Mouse (Mus musculus) kidney, adult 9 months (tissue): ENCODE measurements around the gene Cisd2.
A peak's percentile ranks its signal among the peaks of the same experiment; 100 is the strongest.

Source experiments
- DNase-seq: peaks from one replicate; pipeline ENCODE4 v3.0.0; 2022

The Cisd2 gene

DNA sequence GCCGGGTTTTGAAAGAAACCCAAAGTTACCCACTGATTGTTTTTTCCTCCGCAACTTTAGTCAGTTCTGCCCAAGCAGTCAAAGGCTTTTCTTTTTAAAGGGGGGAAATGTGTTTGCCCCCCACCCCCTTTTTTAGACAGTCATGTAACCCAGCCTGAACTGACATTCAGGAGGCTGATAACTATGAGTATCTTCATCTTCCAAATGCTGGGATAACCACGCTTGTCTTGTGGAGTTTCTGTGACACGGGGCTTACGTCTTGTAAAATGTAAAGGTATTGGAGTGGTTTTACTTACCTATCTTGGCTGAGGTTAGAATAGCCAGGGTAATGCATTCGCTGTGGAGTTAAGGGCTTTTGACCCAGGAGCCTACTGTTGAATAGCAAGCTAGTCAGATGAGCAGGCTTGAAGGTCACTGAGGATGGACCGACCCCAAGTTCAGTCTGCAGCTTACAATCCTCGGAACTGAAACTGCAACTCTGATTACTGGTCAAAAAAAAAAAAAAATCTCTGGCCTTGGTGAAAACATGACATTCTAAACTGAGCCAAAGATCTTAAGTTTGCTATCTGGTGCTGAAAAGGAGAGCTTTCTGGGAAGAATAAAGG is at the start of gene Cisd2:
TSS of gene Cisd2 (minus strand) at position 318 of the 605 bp plus-strand sequence.
- peak; percentile 66 for DNase-seq

DNA sequence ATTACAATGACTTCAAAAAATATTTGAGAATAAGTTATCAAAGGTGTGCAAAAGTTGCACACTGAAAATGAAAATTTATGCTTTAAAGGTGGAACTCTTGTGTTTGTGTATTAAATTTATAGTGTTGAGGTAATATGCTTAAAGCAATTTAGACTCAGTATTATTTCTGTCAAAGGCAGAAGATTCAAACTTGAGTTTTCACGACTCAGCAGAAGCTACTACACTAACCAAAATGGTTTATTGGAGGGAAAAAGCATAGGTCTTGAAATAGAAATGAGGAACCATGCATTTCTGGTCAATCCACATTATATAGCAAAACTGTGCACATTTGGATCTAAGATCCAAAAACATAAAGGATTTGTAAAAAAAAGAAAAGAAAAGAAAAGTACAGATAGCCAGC is 47.1 kb upstream of the Cisd2 start:
- no peak for DNase-seq

DNA sequence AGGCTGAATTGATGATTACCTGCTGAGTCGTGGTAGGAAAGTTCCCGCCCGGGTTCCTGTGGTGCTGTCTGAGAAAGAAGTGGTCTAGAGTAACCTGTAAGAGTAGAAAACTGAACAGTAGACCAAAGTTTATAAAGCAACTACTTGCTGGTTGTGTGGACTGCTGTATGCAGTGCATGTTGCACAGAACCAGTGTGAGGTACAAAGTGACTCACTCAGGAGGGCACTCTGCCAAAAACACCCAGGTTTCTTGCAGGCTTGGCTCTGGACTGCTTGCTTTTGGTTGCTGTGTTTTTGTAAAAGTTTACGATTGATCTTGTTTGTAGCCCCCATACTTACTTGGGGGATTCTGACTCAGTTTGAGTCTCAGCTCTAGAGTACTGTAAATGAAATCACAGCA is 46.2 kb upstream of the Cisd2 start:
- DNase-seq, result peak; percentile 82

- DNase-seq, result no peak
These were observed 45.4 kb upstream of the Cisd2 start for GRCm38 (mm10) chr3:135469146-135469545.

DNA sequence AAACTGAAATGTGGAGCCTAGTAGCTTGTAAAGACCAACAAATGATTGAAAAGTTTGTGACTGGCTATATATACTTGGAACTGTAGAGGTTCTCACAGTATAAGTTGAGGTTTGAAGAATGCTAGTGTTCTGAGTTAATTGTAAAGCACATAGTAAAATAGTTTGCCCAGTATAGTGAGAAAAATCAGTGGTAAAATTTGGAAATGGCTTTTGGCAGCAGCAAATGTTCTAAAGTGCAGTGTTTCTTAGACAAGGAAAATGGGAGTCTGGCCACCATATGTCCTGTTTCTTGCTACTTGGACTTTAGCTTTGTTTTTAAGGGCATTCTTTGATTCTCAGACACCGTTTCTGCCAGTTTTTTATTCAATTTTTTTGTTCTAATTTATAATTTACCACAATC is 44.7 kb upstream of the Cisd2 start:
- DNase-seq, result no peak

GRCm38 (mm10) chr3:135458981-135459380 is 35.3 kb upstream of the Cisd2 start:
- no peak for DNase-seq

- DNase-seq, result no peak
These were observed 21.2 kb upstream of the Cisd2 start for GRCm38 (mm10) chr3:135444930-135445329.

- DNase-seq, result peak; percentile 30
These were observed 16.9 kb upstream of the Cisd2 start for GRCm38 (mm10) chr3:135440621-135441020.

GRCm38 (mm10) chr3:135440221-135440620 is 16.5 kb upstream of the Cisd2 start:
- DNase-seq, result peak; percentile 54

- no peak for DNase-seq
These were observed 15.9 kb upstream of the Cisd2 start for GRCm38 (mm10) chr3:135439651-135440050.

DNA sequence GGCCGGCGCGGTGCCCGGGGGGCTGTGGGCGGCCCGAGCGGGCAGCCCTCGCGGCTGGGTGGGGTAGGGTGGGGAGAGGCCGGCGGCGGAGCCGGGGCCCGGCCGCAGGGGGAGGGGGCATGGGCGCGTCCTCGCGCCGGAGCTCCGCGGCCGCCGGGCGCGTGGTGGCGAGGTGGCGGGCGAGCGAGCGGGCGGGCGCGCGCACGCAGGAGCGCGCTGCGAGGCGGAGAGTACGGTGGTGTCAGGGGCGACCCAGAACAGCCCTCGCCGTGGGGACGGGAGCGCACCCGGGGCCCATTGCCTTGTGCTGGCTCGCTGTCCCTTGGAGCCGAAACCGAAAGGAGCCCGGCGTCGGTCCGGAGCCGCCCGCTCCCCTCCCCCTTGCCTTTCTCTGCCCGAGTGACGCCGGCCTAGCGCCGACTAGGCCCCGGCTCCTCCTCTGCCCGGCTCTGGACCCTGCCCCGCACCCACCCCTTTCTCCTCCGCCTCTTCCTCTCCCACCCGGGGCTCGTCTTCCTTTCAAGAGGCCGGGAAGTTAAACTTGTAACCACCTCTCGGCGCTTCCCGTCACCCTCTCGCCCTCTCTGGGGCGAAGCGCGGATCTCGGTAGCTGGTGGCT is 15.3 kb upstream of the Cisd2 start:
- peak; percentile 92 for DNase-seq

DNA sequence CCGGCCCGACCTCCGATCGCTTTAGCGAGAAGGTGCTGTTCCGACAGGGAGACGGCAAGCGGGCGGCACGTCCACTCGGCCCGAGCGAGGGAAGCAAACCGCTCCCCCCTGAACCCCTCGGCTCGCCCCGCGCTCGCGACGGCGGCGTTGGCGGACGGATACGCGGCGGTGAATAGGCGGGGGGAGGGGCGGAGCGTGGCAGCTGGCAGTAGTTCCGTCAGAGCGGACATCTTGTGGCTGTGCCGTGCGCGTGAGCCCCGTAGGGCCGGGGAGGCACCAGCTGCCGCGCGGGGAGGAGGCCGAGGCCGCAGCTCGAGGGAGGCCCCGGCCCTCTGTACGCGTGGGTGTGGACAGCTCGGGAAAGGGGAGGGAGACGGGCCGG is 14.8 kb upstream of the Cisd2 start:
- DNase-seq, result peak; percentile 94

- DNase-seq, result peak; percentile 99
These were observed 14.2 kb upstream of the Cisd2 start, which contains the start of gene Ube2d3 for GRCm38 (mm10) chr3:135437758-135438495. Gene Ube2d3 (plus strand): TSS chr3:135438149.

GRCm38 (mm10) chr3:135436901-135437616 is 13.3 kb upstream of the Cisd2 start:
- DNase-seq, result no peak

GRCm38 (mm10) chr3:135422856-135423607 is 693 bp downstream of the Cisd2 start:
- DNase-seq, result peak; percentile 85

GRCm38 (mm10) chr3:135422232-135422855 is 1.4 kb downstream of the Cisd2 start:
- no peak for DNase-seq

- no peak for DNase-seq
These were observed 2.5 kb downstream of the Cisd2 start for GRCm38 (mm10) chr3:135421310-135421594.

- no peak for DNase-seq
These were observed 3.0 kb downstream of the Cisd2 start for GRCm38 (mm10) chr3:135420542-135421309.

DNA sequence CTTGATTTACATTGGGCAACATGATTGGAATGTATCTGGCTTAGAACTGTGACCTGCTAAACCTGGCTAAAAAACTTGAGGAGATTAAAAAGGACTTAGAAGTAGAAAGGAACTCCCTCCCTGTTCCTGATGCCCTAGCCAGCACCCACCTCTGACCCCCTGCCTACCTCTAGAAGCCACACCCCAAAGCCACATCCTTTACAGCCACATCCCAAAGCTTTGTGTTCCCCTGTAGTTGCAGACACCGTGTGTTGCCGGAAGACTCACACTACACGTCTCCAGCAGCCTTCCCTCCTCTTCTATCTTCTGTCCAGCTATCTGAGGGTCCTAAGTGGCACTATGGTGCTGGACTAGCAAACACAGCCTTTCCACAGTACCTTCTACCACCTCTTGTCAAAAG is 5.9 kb downstream of the Cisd2 start:
- no peak for DNase-seq

DNA sequence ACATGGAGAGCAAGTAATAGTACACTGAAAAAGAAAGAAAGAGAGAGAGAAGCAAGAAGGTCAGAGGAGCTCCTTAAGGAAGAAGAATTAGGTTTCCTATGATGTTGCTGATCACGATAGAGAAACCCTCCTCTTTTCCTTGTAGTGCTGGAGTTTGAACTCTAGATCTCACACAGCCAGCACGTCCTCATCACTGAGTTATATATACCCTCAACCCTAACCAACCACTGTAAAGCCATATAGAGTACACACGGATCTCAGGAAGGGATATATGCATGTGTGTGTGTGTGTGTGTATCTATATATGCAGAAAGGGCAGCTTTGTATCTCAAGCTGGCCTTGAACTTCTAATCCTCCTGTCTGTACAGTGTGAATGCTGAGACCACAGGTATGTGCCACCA is 6.5 kb downstream of the Cisd2 start:
- no peak for DNase-seq

DNA sequence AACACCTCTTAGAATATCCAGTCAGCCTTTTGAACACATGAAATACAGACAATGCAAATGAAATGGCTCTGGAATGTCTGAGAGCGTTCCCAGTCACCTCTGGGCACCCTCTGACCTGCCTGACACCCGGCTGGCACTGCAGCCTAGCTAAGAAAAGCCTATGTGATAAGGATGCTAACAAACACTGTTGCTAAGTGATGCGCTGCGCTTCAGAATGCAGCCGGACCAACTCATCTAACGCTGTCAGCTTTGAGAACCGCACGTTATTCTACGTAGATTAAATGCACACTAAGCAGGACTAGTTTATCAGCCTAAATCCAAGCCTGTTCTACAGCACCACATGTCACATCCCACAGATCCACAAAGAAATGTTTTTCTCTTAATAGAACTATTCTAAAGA is 11.9 kb downstream of the Cisd2 start:
- DNase-seq, result no peak

GRCm38 (mm10) chr3:135411056-135411455 is 12.7 kb downstream of the Cisd2 start:
- DNase-seq, result no peak
